Mouse (Mus musculus): ENCODE results near the gene Olfr1084. TPM values are rescaled to one million over a fixed set of nuclear protein-coding genes. Genes with fewer than 3 reads are reported as not detected.
"Not testable (repeated sequence)": the region's sequence is repeated elsewhere in the genome, so short reads cannot be mapped to it uniquely, and the experiment has no call there.

Gene Olfr1084
- polyA plus RNA-seq (2012; rRNA removed) = not detected in 2 replicates

- WGBS = 63% methylated on average over 1 of the region's 1 CpGs
These were observed at the start of gene Olfr1084 for GRCm38 (mm10) chr2:86639625-86640024. Gene Olfr1084, minus strand, starts transcription at chr2:86639725.

GRCm38 (mm10) chr2:86679992-86680391 is 40.5 kb upstream of the Olfr1084 start, which contains the start of gene Olfr1086:
Gene Olfr1086, minus strand, starts transcription at chr2:86680092.
- 70% methylated on average over 2 of the region's 2 CpGs for WGBS
- no peak for DNase-seq

More at GRCm38 (mm10) chr2:86639625-86640024, at the start of gene Olfr1084:
- DNase-seq; H3K4me1 ChIP-seq (ENCODE audit: control insufficient read depth, insufficient read depth, low read length); H3K4me3 ChIP-seq (replicated peaks; ENCODE audit: extremely low read depth, low read depth, low read length): not testable (repeated sequence)

GRCm38 (mm10) chr2:86661919-86662318 is 22.4 kb upstream of the Olfr1084 start, which contains the start of gene Olfr1085:
Gene Olfr1085, minus strand, starts transcription at chr2:86662019.
- no peak within 1 kb of the TSS for H3K4me3 ChIP-seq (replicated peaks; ENCODE audit: extremely low read depth, low read depth, low read length)
- WGBS = 22% methylated on average over 1 of the region's 1 CpGs
- no peak for TF ChIP-seq POLR2A (IDR thresholded peaks at IDR 0.05; ENCODE audit: borderline replicate concordance, extremely low read depth, low read depth, low read length)
- TF ChIP-seq CTCF (IDR thresholded peaks at IDR 0.05; ENCODE audit: insufficient read depth, low read length) = no peak
- no peaks in the 10 kb centered on the region for H3K4me1 ChIP-seq (ENCODE audit: control insufficient read depth, insufficient read depth, low read length)
- DNase-seq = no peak

More at GRCm38 (mm10) chr2:86679992-86680391, 40.5 kb upstream of the Olfr1084 start, which contains the start of gene Olfr1086:
- H3K4me3 ChIP-seq (replicated peaks; ENCODE audit: extremely low read depth, low read depth, low read length) = no peak within 1 kb of the TSS
- no peaks in the 10 kb centered on the region for H3K4me1 ChIP-seq (ENCODE audit: control insufficient read depth, insufficient read depth, low read length)
- TF ChIP-seq POLR2A (IDR thresholded peaks at IDR 0.05; ENCODE audit: borderline replicate concordance, extremely low read depth, low read depth, low read length) = no peak
- no peak for TF ChIP-seq CTCF (IDR thresholded peaks at IDR 0.05; ENCODE audit: insufficient read depth, low read length)

GRCm38 (mm10) chr2:86598866-86599265 is 40.7 kb downstream of the Olfr1084 start, which contains the start of gene Olfr1082:
Gene Olfr1082, minus strand, starts transcription at chr2:86598966.
- WGBS = 21% methylated on average over 1 of the region's 1 CpGs
- DNase-seq; H3K4me3 ChIP-seq (replicated peaks; ENCODE audit: extremely low read depth, low read depth, low read length); H3K4me1 ChIP-seq (ENCODE audit: control insufficient read depth, insufficient read depth, low read length): not testable (repeated sequence)

Other genes starting within 250 kb of the Olfr1084 start
- not detected in 2 replicates for gene Olfr1061, start 225.7 kb downstream of the Olfr1084 start, polyA plus RNA-seq (2012; rRNA removed)
- gene Olfr1062, start 213.0 kb downstream of the Olfr1084 start, polyA plus RNA-seq (2012; rRNA removed) = not detected in 2 replicates
- not detected in 2 replicates for gene Olfr1065, start 189.1 kb downstream of the Olfr1084 start, polyA plus RNA-seq (2012; rRNA removed)
- not detected in 2 replicates for gene Olfr1066, start 183.5 kb downstream of the Olfr1084 start, polyA plus RNA-seq (2012; rRNA removed)
- gene Olfr228, start 152.3 kb downstream of the Olfr1084 start, polyA plus RNA-seq (2012; rRNA removed) = not detected in 2 replicates
- gene Olfr1076, start 131.3 kb downstream of the Olfr1084 start, polyA plus RNA-seq (2012; rRNA removed) = not detected in 2 replicates
- not detected in 2 replicates for gene Olfr1079, start 97.2 kb downstream of the Olfr1084 start, polyA plus RNA-seq (2012; rRNA removed)
- gene Olfr1080, start 81.5 kb downstream of the Olfr1084 start, polyA plus RNA-seq (2012; rRNA removed) = not detected in 2 replicates
- not detected in 2 replicates for gene Olfr1082, start 40.8 kb downstream of the Olfr1084 start, polyA plus RNA-seq (2012; rRNA removed)
- gene Olfr1085, start 22.3 kb upstream of the Olfr1084 start, polyA plus RNA-seq (2012; rRNA removed) = not detected in 2 replicates
- not detected in 2 replicates for gene Olfr1086, start 40.4 kb upstream of the Olfr1084 start, polyA plus RNA-seq (2012; rRNA removed)
- not detected in 2 replicates for gene Olfr1087, start 58.7 kb upstream of the Olfr1084 start, polyA plus RNA-seq (2012; rRNA removed)
- gene Olfr1089, start 94.0 kb upstream of the Olfr1084 start, polyA plus RNA-seq (2012; rRNA removed) = not detected in 2 replicates
- gene Olfr1090, start 119.3 kb upstream of the Olfr1084 start, polyA plus RNA-seq (2012; rRNA removed) = not detected in 2 replicates
- gene Olfr1093, start 142.8 kb upstream of the Olfr1084 start, polyA plus RNA-seq (2012; rRNA removed) = not detected in 2 replicates
- not detected in 2 replicates for gene Olfr141, start 170.3 kb upstream of the Olfr1084 start, polyA plus RNA-seq (2012; rRNA removed)
- gene Olfr1094, start 184.9 kb upstream of the Olfr1084 start, polyA plus RNA-seq (2012; rRNA removed) = not detected in 2 replicates
- not detected in 2 replicates for gene Olfr1095, start 212.0 kb upstream of the Olfr1084 start, polyA plus RNA-seq (2012; rRNA removed)
- gene Gm13723, start 235.1 kb upstream of the Olfr1084 start, polyA plus RNA-seq (2012; rRNA removed) = not detected in 2 replicates